ENCODE assay signal across 8 mouse cellular contexts in genomic region chr11:58179563-58179962, GRCm38 (mm10). TPM values are rescaled to one million over a fixed set of nuclear protein-coding genes. Genes with fewer than 3 reads are reported as not detected.
DNase-seq lines count a peak whose midpoint lies in the region; ATAC-seq lines count a peak whose summit lies in the region.

No protein-coding gene starts in this region.

- no peaks in the 10 kb centered on the region for H3K9me3 ChIP-seq in hindbrain, embryonic 11.5 days (ENCODE audit: control insufficient read depth, low read length)
- no peaks in the 10 kb centered on the region for H3K9me3 ChIP-seq in hindbrain, embryonic 13.5 days
- no peaks in the 10 kb centered on the region for H3K9me3 ChIP-seq in intestine, embryonic 14.5 days (ENCODE audit: control insufficient read depth, low read length)

- WGBS in hindbrain, embryonic 11.5 days = 34% methylated on average over 3 of the region's 3 CpGs
- WGBS in hindbrain, embryonic 13.5 days = 23% methylated on average over 3 of the region's 3 CpGs
- 29% methylated on average over 3 of the region's 3 CpGs for WGBS in intestine, embryonic 14.5 days

- no peak overlapping the region for H3K27ac ChIP-seq in hindbrain, embryonic 11.5 days (ENCODE audit: low read depth, low read length)
- no peak overlapping the region for H3K27ac ChIP-seq in hindbrain, embryonic 13.5 days
- H3K27ac ChIP-seq in intestine, embryonic 14.5 days (ENCODE audit: low read depth) = no peak overlapping the region

- H3K36me3 ChIP-seq in hindbrain, embryonic 11.5 days (ENCODE audit: control insufficient read depth, insufficient read depth, low read length) = peaks cover 5% of the 10 kb centered on the region
- H3K36me3 ChIP-seq in hindbrain, embryonic 13.5 days = peaks cover 56% of the 10 kb centered on the region
- H3K36me3 ChIP-seq in intestine, embryonic 14.5 days (ENCODE audit: control insufficient read depth, insufficient read depth, low read length) = peaks cover 37% of the 10 kb centered on the region

- H3K4me2 ChIP-seq in hindbrain, embryonic 11.5 days (replicated peaks; ENCODE audit: low read depth, low read length) = no peak overlapping the region
- no peak overlapping the region for H3K4me2 ChIP-seq in hindbrain, embryonic 13.5 days
- no peak overlapping the region for H3K4me2 ChIP-seq in intestine, embryonic 14.5 days (ENCODE audit: low read length)

- DNase-seq in hindbrain, embryonic 11.5 days (ENCODE audit: low spot score) = peak; percentile 87
- DNase-seq in cerebellum, adult 8-10 months = peak; percentile 75
- peak; percentile 53 to 76 for DNase-seq in frontal cortex, postnatal 25 days (ENCODE audit: low spot score in 2 of 2)
- peak; percentile 71 for DNase-seq in intestine, embryonic 14.5 days (ENCODE audit: low spot score)
- peak; percentile 36 to 75 for DNase-seq in left cerebral cortex, adult 8-10 months (ENCODE audit: low spot score in 2 of 2)
- DNase-seq in mesoderm, embryonic 11.5 days (ENCODE audit: low read depth, low spot score) = peak; percentile 88
- DNase-seq in spleen, postnatal 10 days (ENCODE audit: low spot score in 2 of 2) = peak; percentile 56 to 83

- no peaks in the 10 kb centered on the region for H3K4me1 ChIP-seq in hindbrain, embryonic 11.5 days (replicated peaks; ENCODE audit: control insufficient read depth, insufficient read depth, low read length)
- no peaks in the 10 kb centered on the region for H3K4me1 ChIP-seq in hindbrain, embryonic 13.5 days (replicated peaks)
- H3K4me1 ChIP-seq in intestine, embryonic 14.5 days (replicated peaks; ENCODE audit: control insufficient read depth, insufficient read depth, low read length) = no peaks in the 10 kb centered on the region

- ATAC-seq in hindbrain, embryonic 11.5 days (ENCODE audit: low FRiP score) = no peak
- ATAC-seq in hindbrain, embryonic 13.5 days (ENCODE audit: low FRiP score) = no peak
- peak; percentile 57 for ATAC-seq in intestine, embryonic 14.5 days (replicated peaks; ENCODE audit: low FRiP score, low TSS enrichment, low read depth)

- no peak overlapping the region for H3K4me3 ChIP-seq in hindbrain, embryonic 11.5 days (ENCODE audit: low read depth, low read length)
- no peak overlapping the region for H3K4me3 ChIP-seq in hindbrain, embryonic 13.5 days
- no peak overlapping the region for H3K4me3 ChIP-seq in intestine, embryonic 14.5 days (ENCODE audit: low read depth, low read length)

- H3K9ac ChIP-seq in hindbrain, embryonic 11.5 days (ENCODE audit: low read depth, low read length) = no peak overlapping the region
- no peak overlapping the region for H3K9ac ChIP-seq in hindbrain, embryonic 13.5 days
- no peak overlapping the region for H3K9ac ChIP-seq in intestine, embryonic 14.5 days (ENCODE audit: low read length)

- no peaks in the 10 kb centered on the region for H3K27me3 ChIP-seq in hindbrain, embryonic 11.5 days (ENCODE audit: control insufficient read depth, insufficient read depth, low read length)
- no peaks in the 10 kb centered on the region for H3K27me3 ChIP-seq in hindbrain, embryonic 13.5 days
- H3K27me3 ChIP-seq in intestine, embryonic 14.5 days (replicated peaks; ENCODE audit: control insufficient read depth, insufficient read depth, low read length) = no peaks in the 10 kb centered on the region

RNA-seq across cellular contexts. Expression of gene Mrpl22, which starts 8.1 kb away (rescaled TPM):
- 117 and 132 TPM in 2 replicates for polyA plus RNA-seq in hindbrain, embryonic 11.5 days (2014; fragmentation: Nextera tagmentation; extraction: Ambion mirVana)
- polyA plus RNA-seq in hindbrain, embryonic 13.5 days (2015; fragmentation: Nextera tagmentation; extraction: Ambion mirVana) = 104 and 108 TPM in 2 replicates
- polyA plus RNA-seq in intestine, embryonic 14.5 days (2014; fragmentation: Nextera tagmentation; extraction: Ambion mirVana) = 131 and 133 TPM in 2 replicates
- 10 to 100 TPM; 25.9 to 37.3 (median 35.7) TPM for total RNA-seq in left cerebral cortex, adult 8-10 months (2022)

RNA-seq across cellular contexts. Expression of gene Gemin5, which starts 11.2 kb away (rescaled TPM):
- 21.0 and 32.0 TPM in 2 replicates for polyA plus RNA-seq in hindbrain, embryonic 11.5 days (2014; fragmentation: Nextera tagmentation; extraction: Ambion mirVana)
- 13.6 and 17.0 TPM in 2 replicates for polyA plus RNA-seq in hindbrain, embryonic 13.5 days (2015; fragmentation: Nextera tagmentation; extraction: Ambion mirVana)
- 27.7 and 28.6 TPM in 2 replicates for polyA plus RNA-seq in intestine, embryonic 14.5 days (2014; fragmentation: Nextera tagmentation; extraction: Ambion mirVana)
- 10 to 100 TPM; 16.9 to 22.0 (median 19.8) TPM for total RNA-seq in left cerebral cortex, adult 8-10 months (2022)

RNA-seq across cellular contexts. Expression of gene Igtp, which starts 19.8 kb away (rescaled TPM):
- polyA plus RNA-seq in hindbrain, embryonic 11.5 days (2014; fragmentation: Nextera tagmentation; extraction: Ambion mirVana) = 2.5 and 3.3 TPM in 2 replicates
- 1.6 and 1.7 TPM in 2 replicates for polyA plus RNA-seq in hindbrain, embryonic 13.5 days (2015; fragmentation: Nextera tagmentation; extraction: Ambion mirVana)
- 6.6 and 7.3 TPM in 2 replicates for polyA plus RNA-seq in intestine, embryonic 14.5 days (2014; fragmentation: Nextera tagmentation; extraction: Ambion mirVana)
- 1 to 10 TPM; 4.5 to 6.8 (median 5.5) TPM for total RNA-seq in left cerebral cortex, adult 8-10 months (2022)

RNA-seq across cellular contexts. Expression of gene Irgm2, which starts 19.9 kb away (rescaled TPM):
- polyA plus RNA-seq in hindbrain, embryonic 11.5 days (2014; fragmentation: Nextera tagmentation; extraction: Ambion mirVana) = 0.71 and 1.3 TPM in 2 replicates
- 0.75 and 0.99 TPM in 2 replicates for polyA plus RNA-seq in hindbrain, embryonic 13.5 days (2015; fragmentation: Nextera tagmentation; extraction: Ambion mirVana)
- 6.2 and 8.9 TPM in 2 replicates for polyA plus RNA-seq in intestine, embryonic 14.5 days (2014; fragmentation: Nextera tagmentation; extraction: Ambion mirVana)
- 1 to 10 TPM; 2.0 to 3.3 (median 2.7) TPM for total RNA-seq in left cerebral cortex, adult 8-10 months (2022)
